Mouse (Mus musculus): ENCODE results near the gene Mfsd8. TPM values are rescaled to one million over a fixed set of nuclear protein-coding genes. Genes with fewer than 3 reads are reported as not detected.

Gene Mfsd8
- polyA plus RNA-seq (2017; shearing (Covaris generic)), result 18.1 TPM

DNA sequence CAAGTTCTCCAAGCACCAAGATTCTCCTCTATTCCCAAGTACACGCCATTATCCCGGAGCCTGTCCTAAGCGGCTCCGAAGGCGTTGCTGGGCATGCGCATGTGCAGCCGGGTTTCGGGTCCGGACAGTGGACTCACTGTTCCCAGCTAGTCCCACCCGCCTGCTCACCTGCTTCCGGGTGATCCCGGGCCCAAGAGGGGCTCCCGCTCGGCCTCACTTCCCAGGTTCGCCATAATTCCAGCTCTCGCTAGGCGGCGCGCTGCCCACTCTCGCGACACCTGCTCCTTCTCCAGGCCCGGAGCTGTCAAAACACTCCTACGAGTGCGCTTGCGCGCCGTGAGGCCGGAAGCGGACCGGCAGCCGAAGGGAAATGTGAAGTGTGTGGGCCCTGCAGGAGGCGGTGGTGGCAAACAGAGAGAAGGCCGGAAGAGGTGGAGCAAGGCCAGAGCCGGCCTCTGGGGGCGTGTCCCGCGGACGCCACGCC lies at the start of gene Mfsd8:
Mfsd8 (minus strand) TSS at position 414 of the 484 bp plus-strand sequence.

DNA sequence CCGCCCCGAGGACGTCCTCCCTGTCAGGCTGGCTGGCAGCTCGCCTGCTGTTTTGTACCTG lies 101 bp upstream of the Mfsd8 start, which contains the start of gene Abhd18:
Abhd18 (plus strand) TSS at position 14 of the 61 bp plus-strand sequence.

DNA sequence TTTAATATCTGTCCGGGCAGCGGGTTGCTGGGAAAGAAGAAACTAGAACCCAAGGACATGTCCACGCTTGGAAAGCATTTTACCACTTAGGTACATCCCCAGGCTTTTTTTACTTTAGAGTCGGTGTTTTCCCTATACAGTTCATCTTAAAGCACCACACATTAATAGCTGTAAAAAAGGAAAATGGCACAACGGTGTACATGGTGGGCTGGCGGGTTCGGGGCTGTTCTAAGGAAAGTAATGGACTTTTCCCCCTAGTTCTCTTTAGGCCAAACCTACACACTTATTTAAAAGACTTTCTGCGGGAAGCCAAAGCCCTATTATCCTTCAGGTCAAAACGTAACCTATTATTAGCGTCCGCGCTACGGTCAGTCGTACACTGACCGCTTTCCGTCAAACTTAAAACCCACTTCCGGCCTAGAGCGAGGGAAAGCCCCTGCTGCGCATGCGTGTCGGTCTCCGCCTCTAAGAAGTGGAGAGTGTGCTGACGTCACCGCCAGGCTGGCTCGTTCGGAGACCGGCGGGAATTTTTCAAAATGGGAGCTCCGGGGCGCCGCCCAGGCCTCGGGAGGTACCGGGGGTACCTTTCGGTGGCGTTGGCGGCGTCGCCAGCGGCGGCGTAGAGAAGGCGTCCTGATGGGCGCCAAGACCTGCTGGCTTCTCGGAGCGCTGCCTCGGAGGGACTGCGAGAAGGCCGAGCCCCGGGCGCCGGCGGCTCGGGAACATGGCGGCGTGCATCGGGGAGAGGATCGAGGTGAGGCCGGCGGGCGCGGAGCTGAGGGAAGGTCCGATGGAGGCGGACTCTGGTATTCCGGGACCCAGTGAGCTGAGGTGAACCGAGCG lies 46.9 kb downstream of the Mfsd8 start, which contains the start of gene Plk4:
Plk4 (plus strand) TSS at position 490 of the 843 bp plus-strand sequence.

Other genes starting within 250 kb of the Mfsd8 start
- gene Slc25a31, start 138.0 kb downstream of the Mfsd8 start, polyA plus RNA-seq (2017; shearing (Covaris generic)), result not detected
- 42.0 TPM for gene Hspa4l, start 102.4 kb downstream of the Mfsd8 start, polyA plus RNA-seq (2017; shearing (Covaris generic))
- 15.4 TPM for gene Plk4, start 46.9 kb downstream of the Mfsd8 start, polyA plus RNA-seq (2017; shearing (Covaris generic))
- gene Abhd18, start 84 bp upstream of the Mfsd8 start, polyA plus RNA-seq (2017; shearing (Covaris generic)), result 23.7 TPM
- 0.90 TPM for gene 1700034I23Rik, start 55.7 kb upstream of the Mfsd8 start, polyA plus RNA-seq (2017; shearing (Covaris generic))
- gene Larp1b, start 102.9 kb upstream of the Mfsd8 start, polyA plus RNA-seq (2017; shearing (Covaris generic)), result 19.9 TPM
- gene Pgrmc2, start 236.2 kb upstream of the Mfsd8 start, polyA plus RNA-seq (2017; shearing (Covaris generic)), result 4.6 TPM